Mouse (Mus musculus): ENCODE measurements around the gene Cpox.

The Cpox gene

DNA sequence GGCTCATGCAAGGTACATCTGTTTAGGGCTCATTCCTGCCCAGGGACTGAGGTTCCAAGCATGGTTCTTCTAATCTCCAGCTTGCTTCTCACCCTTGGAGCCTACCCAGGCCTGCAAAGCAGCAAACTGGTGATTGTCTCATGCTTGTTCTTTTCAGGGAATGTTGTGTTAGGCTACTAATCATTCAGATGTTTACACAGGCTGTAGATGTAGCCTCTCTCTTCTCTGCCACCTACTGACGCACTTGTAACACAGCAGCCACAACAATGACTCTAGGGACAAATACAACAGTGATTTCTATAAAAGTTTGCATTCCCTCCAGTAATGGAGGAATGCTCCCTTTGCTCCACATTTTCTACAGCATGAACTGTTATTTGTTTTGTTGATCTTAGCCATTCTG, 81.2 kb downstream of the Cpox start:
- DNase-seq (ENCODE audit: low spot score in 2 of 2), result no peak

DNA sequence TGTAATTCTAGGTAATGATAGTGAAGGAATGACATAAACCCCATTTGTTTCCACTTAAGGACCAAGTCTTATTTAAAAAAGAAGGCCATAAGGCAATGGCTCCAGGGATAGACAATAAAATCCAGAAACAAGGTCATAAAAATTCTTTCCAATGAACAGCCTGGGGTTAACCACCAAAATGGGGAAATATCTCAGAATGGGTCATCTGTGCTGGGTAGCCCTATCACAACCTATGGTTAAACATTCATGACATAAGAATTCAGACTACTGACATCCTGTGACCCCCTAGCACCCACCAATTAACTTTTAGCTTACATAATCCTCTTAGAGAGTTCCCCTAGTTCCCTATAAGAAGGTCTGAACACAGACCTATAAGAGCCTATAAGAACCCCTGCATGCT, 86.1 kb downstream of the Cpox start:
- no peak for DNase-seq (ENCODE audit: low spot score in 2 of 2)

DNA sequence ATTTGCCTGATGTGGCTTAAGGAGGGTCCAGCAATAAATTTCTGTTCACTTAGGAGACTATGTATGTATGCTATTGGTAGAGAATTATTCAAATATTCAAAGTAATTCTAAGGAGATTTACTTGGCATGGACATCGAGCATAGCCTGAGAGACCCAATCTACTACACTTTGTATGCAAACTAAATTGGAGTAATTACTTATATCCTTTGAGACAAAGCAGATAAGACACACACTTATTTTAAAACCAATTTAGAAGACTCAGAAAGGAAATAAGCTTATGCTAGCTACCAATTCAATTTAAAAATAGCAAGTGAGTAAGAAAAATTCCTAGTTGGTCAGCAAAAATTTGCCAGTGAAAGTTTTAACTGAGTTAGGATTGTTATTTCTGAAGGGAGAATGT, 93.0 kb downstream of the Cpox start, which contains the start of gene Olfr172:
Gene Olfr172 (minus strand): TSS at position 101 of the 400 bp plus-strand sequence.
- no peak for DNase-seq (ENCODE audit: low spot score in 2 of 2)
